Mouse (Mus musculus): ENCODE measurements around the gene Pear1.

Gene Pear1

GRCm38 (mm10) chr3:87809322-87809962 lies 14.7 kb downstream of the Pear1 start:
- DNase-seq (ENCODE audit: low spot score in 2 of 2) = no peak

DNA sequence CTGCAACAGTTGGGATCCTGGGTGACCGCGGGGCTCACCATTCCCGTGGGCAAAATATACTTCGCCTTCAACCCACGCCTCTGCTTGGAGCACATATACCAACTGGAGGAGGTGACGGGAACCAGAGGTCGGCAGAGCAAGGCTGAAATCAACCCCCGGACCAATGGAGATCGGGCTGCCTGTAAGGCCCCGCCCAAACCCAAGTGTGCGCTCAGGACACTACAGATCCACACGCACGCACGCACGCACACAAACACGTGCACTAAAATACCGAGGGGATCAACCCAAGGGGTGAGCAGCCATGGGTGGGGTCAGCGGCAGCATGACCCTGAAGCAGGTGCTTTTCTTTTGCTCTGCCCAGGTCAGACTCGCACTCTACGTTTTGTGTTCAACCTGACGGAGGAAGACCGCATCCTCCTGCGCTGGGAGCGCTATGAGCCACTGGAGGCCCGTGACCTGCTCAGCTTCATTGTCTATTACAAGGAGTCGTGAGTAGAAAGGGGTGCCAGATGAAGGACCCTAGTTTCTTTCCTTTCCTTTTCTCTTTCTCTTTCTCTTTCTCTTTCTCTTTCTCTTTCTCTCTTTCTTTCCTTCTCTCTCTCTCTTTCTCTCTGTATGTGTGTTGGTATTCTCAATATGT lies 19.9 kb downstream of the Pear1 start:
- DNase-seq (ENCODE audit: low spot score in 2 of 2) = no peak

DNA sequence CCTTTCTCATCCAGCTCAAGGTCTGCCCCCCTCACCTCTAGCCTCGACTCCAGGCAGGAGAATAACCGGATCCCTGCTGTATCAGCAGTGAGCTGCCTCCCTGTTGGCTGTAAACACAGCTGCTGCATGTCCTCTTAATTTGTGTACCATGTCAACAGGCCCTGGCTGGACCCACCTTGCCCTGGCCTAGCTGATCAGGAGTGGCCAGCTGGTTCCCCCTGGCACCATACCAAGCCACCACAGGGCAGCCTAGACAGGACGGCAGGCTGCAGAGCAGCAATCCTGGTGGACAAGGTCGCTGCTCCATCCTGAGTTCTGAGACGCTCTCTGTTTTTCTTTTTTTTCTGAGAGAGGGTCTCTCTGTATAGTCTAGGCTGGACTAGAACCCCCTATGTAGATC lies 22.4 kb downstream of the Pear1 start:
- DNase-seq (ENCODE audit: low spot score in 2 of 2) = no peak

- no peak for DNase-seq (ENCODE audit: low spot score in 2 of 2)
Measured at GRCm38 (mm10) chr3:87796736-87797334, 27.3 kb downstream of the Pear1 start, which contains the start of gene Insrr. Gene Insrr, plus strand, starts transcription at chr3:87796951.

GRCm38 (mm10) chr3:87795336-87796277 lies 28.5 kb downstream of the Pear1 start:
- DNase-seq (ENCODE audit: low spot score in 2 of 2) = peak in 1 of 2 experiments; percentile 60

DNA sequence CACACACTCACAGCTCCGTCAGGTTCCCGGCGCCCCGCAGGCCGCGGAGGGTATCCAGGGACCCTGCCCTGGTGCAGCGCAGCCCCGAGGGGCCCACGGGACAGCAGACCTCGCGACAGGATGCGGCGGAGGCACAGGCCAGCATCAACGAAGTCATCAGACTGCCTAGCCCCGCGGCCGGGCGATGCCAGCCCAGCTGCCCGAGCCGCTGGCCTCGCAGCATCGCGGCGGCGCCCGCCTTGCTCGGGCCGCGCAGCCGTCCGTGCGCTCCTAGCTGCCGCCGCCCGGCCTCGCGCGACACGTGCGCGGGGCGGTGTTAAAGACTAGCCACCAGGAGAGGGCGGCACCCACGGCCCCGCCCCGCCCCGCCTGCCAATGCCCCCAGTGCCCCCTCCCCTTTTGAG lies 29.2 kb downstream of the Pear1 start, which contains the start of gene Ntrk1:
Ntrk1 (minus strand) TSS at position 241 of the 404 bp plus-strand sequence.
- DNase-seq (ENCODE audit: low spot score in 2 of 2) = no peak

- DNase-seq (ENCODE audit: low spot score in 2 of 2) = no peak
Measured at GRCm38 (mm10) chr3:87789768-87790167, 34.3 kb downstream of the Pear1 start.

DNA sequence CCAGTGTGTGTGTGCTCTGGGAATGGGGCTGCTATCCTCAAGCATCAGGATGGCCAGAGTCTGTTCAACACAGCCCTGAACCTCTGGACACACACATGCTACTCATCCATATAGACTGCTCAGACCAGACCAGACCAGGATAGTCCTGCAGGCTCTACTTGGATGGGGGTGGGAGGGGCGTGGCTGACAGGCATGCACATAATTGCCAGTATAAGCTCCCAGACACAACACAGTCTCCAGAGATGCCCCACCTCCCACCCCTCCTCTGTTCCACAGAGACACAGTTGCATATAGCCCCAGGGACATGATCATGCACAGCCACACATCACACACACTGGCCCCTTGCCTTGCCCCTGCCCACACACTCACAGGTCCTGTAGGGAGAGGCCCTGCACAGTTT lies 34.9 kb downstream of the Pear1 start:
- no peak for DNase-seq (ENCODE audit: low spot score in 2 of 2)

DNA sequence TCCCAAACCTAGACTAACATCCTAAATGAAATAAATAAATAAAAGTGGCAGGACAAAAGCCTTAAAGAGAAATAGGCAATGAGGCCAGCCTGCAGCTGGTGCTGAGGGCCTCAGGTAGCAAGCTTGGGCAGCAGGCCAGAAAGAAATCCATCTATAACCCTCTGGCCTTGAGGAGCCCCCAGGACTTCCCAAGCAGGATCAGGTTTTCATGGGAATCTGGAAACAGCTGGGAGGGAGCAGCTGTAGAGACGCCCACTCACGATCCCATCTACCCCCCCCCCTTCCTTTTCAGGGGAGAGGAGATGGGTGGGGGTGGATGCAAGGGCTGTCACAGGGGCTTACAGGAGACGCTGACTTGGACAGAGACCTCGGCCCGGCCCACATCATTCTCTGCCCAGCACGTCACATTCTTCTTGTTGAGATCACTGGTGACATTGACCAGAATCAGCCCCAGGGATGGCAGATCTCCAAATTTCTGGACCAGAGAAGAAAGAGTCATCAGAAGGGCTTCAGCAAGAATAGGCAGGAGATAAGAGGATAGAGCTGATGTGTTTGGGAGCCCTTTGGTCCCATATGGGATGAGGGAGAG lies 38.4 kb downstream of the Pear1 start:
- DNase-seq (ENCODE audit: low spot score in 2 of 2) = no peak

- DNase-seq (ENCODE audit: low spot score in 2 of 2) = no peak
Measured at GRCm38 (mm10) chr3:87785156-87785555, 39.0 kb downstream of the Pear1 start.

GRCm38 (mm10) chr3:87783282-87784023 lies 40.7 kb downstream of the Pear1 start:
- DNase-seq (ENCODE audit: low spot score in 2 of 2) = no peak

GRCm38 (mm10) chr3:87779086-87779485 lies 45.0 kb downstream of the Pear1 start:
- DNase-seq (ENCODE audit: low spot score in 2 of 2) = no peak

DNA sequence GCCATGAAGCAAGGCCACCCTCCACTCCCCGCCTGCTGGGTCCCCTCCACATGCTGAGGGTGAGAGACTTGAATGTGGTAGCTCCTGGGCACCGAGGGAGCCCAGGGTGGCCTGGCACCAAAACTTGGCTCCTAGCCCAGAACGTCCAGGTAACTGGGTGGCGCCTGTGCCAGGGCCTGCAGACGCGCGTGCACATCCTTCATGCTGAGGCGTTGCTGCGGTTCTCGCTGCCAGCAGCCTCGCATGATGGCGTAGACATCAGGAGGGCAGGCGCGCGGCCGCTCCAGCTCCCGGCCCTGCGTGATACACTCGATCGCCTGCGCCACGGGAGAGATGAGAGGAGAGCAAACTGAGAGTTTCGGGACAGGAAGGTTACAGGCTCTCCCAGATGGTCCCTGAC lies 45.8 kb downstream of the Pear1 start:
- DNase-seq (ENCODE audit: low spot score in 2 of 2) = no peak

- no peak for DNase-seq (ENCODE audit: low spot score in 2 of 2)
Measured at GRCm38 (mm10) chr3:87771088-87771487, 53.0 kb downstream of the Pear1 start.

DNA sequence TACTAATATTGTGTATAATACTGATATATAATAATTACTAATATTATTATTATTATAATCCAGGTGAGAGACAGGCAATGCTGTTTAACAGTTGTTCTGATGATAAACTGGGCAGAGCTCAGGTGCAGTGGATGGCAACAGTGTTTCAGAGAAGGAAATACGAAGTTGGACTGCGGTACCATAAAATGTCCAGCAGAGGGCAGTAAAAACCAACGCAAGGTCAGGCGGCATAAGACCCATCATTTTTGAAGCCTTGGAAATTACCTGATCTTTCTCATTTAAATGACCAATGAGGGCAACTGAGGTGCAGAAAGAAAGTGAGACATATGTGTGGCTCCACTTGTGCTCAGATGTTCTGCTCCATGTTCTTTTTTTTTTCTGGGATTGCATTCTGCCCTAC lies 53.8 kb downstream of the Pear1 start:
- DNase-seq (ENCODE audit: low spot score in 2 of 2) = peak; percentile 25 to 65

- no peak for DNase-seq (ENCODE audit: low spot score in 2 of 2)
Measured at GRCm38 (mm10) chr3:87769506-87769905, 54.6 kb downstream of the Pear1 start.

DNA sequence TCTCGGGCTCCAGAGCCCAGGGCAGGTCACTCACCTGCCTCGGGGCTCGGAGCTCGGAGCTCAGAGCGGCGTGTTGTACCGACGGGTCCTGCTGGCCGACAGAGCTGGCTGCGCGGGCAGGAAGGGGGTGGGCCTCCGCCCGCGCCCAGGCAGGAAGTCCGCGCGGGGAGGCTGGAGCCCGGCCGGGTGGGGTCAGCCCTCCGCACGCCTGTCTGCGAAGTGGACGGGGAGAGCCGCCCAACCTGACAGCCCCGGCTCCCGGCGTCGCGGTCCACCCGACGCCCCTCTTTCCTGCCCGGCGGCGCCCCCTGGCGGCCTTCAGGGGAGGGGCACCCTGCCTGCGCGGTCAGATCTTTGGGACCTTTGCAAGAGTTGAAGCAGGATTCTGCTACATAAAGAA lies 55.3 kb downstream of the Pear1 start:
- peak; percentile 68 to 85 for DNase-seq (ENCODE audit: low spot score in 2 of 2)

DNA sequence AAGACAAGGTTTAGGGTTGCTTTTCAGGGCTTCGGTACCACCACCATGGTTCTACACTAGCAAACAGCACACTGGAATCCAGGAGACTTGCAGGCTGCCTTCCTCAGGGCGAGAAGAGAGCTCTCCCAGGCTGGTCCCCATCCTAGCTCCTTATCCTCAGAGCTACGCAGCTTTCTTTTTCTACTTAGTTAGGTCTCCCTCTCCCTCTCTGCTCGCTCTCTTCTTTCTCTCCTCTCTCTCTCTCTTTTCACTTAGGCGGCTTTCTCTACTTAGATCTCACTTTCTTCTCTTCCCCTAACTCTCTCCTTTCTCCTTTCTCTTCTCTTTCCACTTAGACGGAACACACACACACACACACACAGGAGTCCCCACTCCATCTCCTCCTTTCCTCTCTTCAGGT lies 55.7 kb downstream of the Pear1 start:
- no peak for DNase-seq (ENCODE audit: low spot score in 2 of 2)

GRCm38 (mm10) chr3:87767764-87768163 lies 56.3 kb downstream of the Pear1 start:
- no peak for DNase-seq (ENCODE audit: low spot score in 2 of 2)

DNA sequence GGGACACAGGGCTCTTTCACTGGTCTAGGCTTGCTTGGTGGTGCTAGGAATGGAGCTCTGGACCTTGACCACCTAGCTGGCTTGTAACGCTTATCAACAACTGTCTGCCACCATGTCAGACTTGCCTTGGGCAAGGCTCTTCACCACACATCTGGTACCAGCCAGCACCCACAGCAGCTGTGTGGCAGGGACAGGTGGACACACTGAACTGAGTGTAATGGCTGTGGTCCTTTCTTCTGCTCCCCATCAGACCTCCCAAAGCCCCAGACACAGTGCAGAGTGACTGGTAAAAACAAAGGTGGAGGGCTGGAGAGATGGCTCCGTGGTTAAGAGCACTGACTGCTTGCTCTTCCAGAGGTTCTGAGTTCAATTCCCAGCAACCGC lies 57.8 kb downstream of the Pear1 start:
- DNase-seq (ENCODE audit: low spot score in 2 of 2) = no peak
